Mouse (Mus musculus) brain, adult 10 weeks (tissue): Measurements from ENCODE around the gene Pdgfc. TPM values are rescaled to one million over a fixed set of nuclear protein-coding genes. Genes with fewer than 3 reads are reported as not detected.

ENCODE experiments used
- polyA plus RNA-seq: library from polyadenylated mRNA; stranded (reverse); fragments of 350-450 nt; fragmentation: Illumina TruSeq; extraction: RNeasy Lipid Tissue Mini Kit (QIAGEN cat#74804); gene quantifications from one replicate; pipeline ENCODE4 v1.2.3, GENCODE M21; 2015; ENCODE audit warnings: low read depth, low replicate concordance

Gene Pdgfc
- 7.5 TPM for polyA plus RNA-seq

GRCm38 (mm10) chr3:81036151-81036553 lies at the start of gene Pdgfc:
Pdgfc (plus strand) TSS chr3:81036416.

Other genes starting within 250 kb of the Pdgfc start
- 278 TPM for gene Gria2, start 233.6 kb upstream of the Pdgfc start, polyA plus RNA-seq
- 264 TPM for gene Glrb, start 122.8 kb upstream of the Pdgfc start, polyA plus RNA-seq